Mouse (Mus musculus) adipocyte (in vitro differentiated cells): Measurements from ENCODE around the gene Ica1l.
"Not testable (repeated sequence)": the region's sequence is repeated elsewhere in the genome, so short reads cannot be mapped to it uniquely, and the experiment has no call there.

Source experiments
- DNase-seq: peaks from one replicate; pipeline ENCODE4 v3.0.0-alpha.2; 2016; ENCODE audit warnings: low spot score

The Ica1l gene

GRCm38 (mm10) chr1:60042796-60043469 is at the start of gene Ica1l:
Gene Ica1l (minus strand): TSS chr1:60043184.
- no peak for DNase-seq

- no peak for DNase-seq
These were observed 33.4 kb upstream of the Ica1l start for GRCm38 (mm10) chr1:60076411-60076810.

- no peak for DNase-seq
These were observed 32.6 kb upstream of the Ica1l start for GRCm38 (mm10) chr1:60075590-60075989.

GRCm38 (mm10) chr1:60074935-60075334 is 32.0 kb upstream of the Ica1l start:
- DNase-seq = no peak

- DNase-seq = peak; percentile 26
These were observed 27.7 kb upstream of the Ica1l start for GRCm38 (mm10) chr1:60070725-60071124.

- DNase-seq = no peak
These were observed 13.3 kb upstream of the Ica1l start for GRCm38 (mm10) chr1:60056310-60056709.

- DNase-seq = no peak
These were observed 11.7 kb upstream of the Ica1l start for GRCm38 (mm10) chr1:60054659-60055058.

- not testable (repeated sequence) for DNase-seq
These were observed 4.5 kb upstream of the Ica1l start for GRCm38 (mm10) chr1:60047481-60047880.

- DNase-seq = no peak
These were observed 1.6 kb upstream of the Ica1l start for GRCm38 (mm10) chr1:60044595-60044994.

GRCm38 (mm10) chr1:60042398-60042795 is 587 bp downstream of the Ica1l start:
- DNase-seq = no peak

- DNase-seq = no peak
These were observed 7.9 kb downstream of the Ica1l start for GRCm38 (mm10) chr1:60035044-60035443.

GRCm38 (mm10) chr1:60017031-60017469 is 25.9 kb downstream of the Ica1l start:
- DNase-seq = no peak

GRCm38 (mm10) chr1:60016136-60016611 is 26.8 kb downstream of the Ica1l start:
- DNase-seq = peak; percentile 8

GRCm38 (mm10) chr1:60015511-60015910 is 27.5 kb downstream of the Ica1l start:
- peak; percentile 12 for DNase-seq

GRCm38 (mm10) chr1:60013779-60014178 is 29.2 kb downstream of the Ica1l start:
- no peak for DNase-seq

GRCm38 (mm10) chr1:60008743-60009142 is 34.2 kb downstream of the Ica1l start:
- DNase-seq = peak; percentile 53

GRCm38 (mm10) chr1:60007337-60007736 is 35.6 kb downstream of the Ica1l start:
- no peak for DNase-seq

GRCm38 (mm10) chr1:60000319-60000718 is 42.7 kb downstream of the Ica1l start:
- DNase-seq = peak; percentile 68

GRCm38 (mm10) chr1:59997352-59997751 is 45.6 kb downstream of the Ica1l start:
- DNase-seq = no peak

GRCm38 (mm10) chr1:59995646-59996045 is 47.3 kb downstream of the Ica1l start:
- no peak for DNase-seq

GRCm38 (mm10) chr1:59987399-59988040 is 55.5 kb downstream of the Ica1l start:
- no peak for DNase-seq

GRCm38 (mm10) chr1:59986626-59987025 is 56.4 kb downstream of the Ica1l start:
- DNase-seq = no peak

- DNase-seq = peak; percentile 6
These were observed 75.7 kb downstream of the Ica1l start for GRCm38 (mm10) chr1:59967291-59967690.
